Mouse (Mus musculus): ENCODE data around the gene Gm12216. TPM values are rescaled to one million over a fixed set of nuclear protein-coding genes. Genes with fewer than 3 reads are reported as not detected.
A peak's percentile ranks its signal among the peaks of the same experiment; 100 is the strongest.
"Not testable (repeated sequence)": the region's sequence is repeated elsewhere in the genome, so short reads cannot be mapped to it uniquely, and the experiment has no call there.

Gm12216 gene
- polyA plus RNA-seq, 1 experiment from 2014 or later: 0.19 TPM

DNA sequence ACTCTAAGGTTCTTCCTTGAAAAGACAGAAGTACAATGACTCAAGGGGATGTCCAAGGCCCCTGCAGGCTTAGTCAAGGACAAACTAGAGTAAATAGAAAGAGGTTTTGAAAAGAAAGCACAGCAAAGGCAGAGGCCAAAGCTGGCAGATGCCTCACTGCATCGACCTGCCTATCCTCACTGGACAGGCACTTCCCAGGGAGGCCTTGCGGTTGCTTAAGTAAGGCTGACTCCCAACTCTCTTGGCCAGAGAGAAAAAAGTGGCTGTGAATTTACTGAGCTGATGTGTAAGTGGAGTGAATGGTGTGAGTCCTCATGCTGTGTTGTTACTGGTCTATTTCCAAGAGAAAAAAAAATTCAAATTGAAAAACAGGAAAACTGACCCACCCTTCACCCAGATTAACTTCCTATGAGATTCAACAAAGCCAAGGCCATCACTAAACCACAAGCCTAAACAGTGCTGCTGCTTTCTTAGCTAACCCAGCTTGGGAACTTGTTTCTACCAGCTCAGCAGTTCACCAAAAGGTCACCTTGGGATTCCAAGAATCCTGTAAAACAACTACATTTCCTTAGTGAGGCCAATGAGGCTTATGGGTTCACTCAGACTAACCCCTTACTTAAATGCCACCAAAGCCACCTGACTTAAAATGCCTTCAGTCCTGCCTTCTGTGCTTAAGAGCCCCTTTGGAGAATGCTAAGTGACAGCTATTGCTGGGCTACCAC lies 12.9 kb upstream of the Gm12216 start:
- Histone ChIP-seq H3K4me2 (no peak overlapping the region), H3K36me3 (peaks cover 21% of the 10 kb centered on the region), H3K4me1 (replicated peaks) (peaks cover 18% of the 10 kb centered on the region), H3K27me3 (replicated peaks) (no peaks in the 10 kb centered on the region), H3K9ac (no peak overlapping the region), H3K27ac (ENCODE audit: poor library complexity, severe bottlenecking) (0 out of 2 replicates have a peak overlapping the region, but pooled peaks have one; percentile 4), H3K9me3 (replicated peaks) (no peaks in the 10 kb centered on the region), H3K4me3 (no peak overlapping the region)
- WGBS: 85% methylated on average over 2 of the region's 2 CpGs
- ATAC-seq (ENCODE audit: insufficient number of reproducible peaks, low FRiP score): no peak

DNA sequence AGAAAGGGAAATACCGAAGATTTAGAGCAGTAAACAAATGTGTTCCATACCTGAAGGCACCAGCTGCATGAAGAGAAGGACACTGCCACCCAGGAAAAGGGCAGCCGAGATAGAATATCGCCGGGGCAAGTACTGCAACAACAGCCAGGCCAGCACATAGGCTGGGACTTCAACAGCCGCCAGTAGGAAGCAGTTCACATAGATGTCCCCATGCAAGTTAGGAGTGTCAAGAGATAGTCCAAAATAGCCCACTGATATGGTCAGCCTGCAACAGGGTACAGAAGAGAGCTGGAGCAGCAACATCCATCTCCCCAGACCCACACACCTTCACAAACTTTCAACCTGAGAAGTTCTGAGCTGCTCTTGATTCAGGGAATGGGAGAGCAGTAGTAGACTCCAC lies 10.1 kb upstream of the Gm12216 start:
- Histone ChIP-seq H3K9me3 (replicated peaks) (no peaks in the 10 kb centered on the region), H3K27ac (ENCODE audit: poor library complexity, severe bottlenecking) (no peak overlapping the region), H3K36me3 (peaks cover 24% of the 10 kb centered on the region), H3K4me1 (replicated peaks) (peaks cover 22% of the 10 kb centered on the region), H3K4me2 (no peak overlapping the region), H3K4me3 (no peak overlapping the region), H3K9ac (no peak overlapping the region), H3K27me3 (replicated peaks) (no peaks in the 10 kb centered on the region)
- 46% methylated on average over 5 of the region's 5 CpGs for WGBS
- no peak for ATAC-seq (ENCODE audit: insufficient number of reproducible peaks, low FRiP score)

DNA sequence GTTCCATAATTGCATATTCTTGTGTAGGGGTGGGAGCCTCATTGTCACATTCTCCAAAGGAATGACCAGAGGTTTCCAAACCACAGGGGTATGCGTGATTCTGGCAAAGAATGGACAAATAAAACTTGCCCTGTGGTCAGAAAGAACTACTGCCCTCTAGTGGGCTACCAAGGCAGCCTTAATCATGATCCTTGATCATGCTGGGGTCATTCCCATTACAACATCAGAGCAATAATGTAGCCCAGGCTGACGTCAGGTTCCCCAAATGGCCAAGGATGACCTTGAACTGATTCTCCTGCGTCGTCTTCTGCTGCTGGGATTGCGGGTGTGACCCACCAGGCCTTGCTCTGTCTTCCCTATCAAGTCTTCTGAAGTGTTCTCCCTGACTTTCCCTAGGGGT lies 9.3 kb upstream of the Gm12216 start:
- not testable (repeated sequence) for H3K9me3 ChIP-seq (replicated peaks); ATAC-seq (ENCODE audit: insufficient number of reproducible peaks, low FRiP score); H3K27ac ChIP-seq (ENCODE audit: poor library complexity, severe bottlenecking); H3K9ac ChIP-seq; H3K27me3 ChIP-seq (replicated peaks); H3K4me3 ChIP-seq; H3K4me2 ChIP-seq
- Histone ChIP-seq H3K36me3 (peaks cover 21% of the 10 kb centered on the region), H3K4me1 (replicated peaks) (peaks cover 22% of the 10 kb centered on the region)
- WGBS: 42% methylated on average over 5 of the region's 5 CpGs

DNA sequence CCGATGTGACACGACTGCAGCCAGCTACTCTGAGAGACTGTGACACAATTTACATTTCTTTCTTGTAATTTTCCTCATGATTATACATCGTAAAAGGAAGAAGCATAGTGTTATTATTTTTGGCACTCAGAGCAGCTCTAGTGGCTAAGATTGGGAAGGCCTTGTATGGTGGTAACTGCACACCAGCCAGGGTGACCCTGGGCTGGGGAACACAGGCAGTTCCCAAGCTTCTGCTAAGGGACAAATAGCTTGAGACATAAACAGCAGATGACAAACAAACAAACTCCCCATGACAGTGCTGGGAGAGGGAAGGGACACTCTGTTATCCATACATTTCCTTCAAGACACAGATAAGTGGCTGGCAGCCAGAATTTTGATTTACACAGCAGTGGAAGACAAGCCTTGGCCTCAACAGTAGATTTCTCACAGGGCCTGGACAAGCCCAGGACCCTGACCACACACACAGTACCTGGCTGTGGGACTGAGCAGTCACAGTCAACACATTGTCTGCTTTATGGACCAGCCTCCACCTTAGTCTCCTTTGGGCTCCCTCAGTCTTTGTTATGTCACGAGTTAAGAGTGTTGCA lies 5.8 kb upstream of the Gm12216 start:
- not testable (repeated sequence) for H3K36me3 ChIP-seq; H3K9ac ChIP-seq; H3K27ac ChIP-seq (ENCODE audit: poor library complexity, severe bottlenecking); H3K9me3 ChIP-seq (replicated peaks); H3K4me2 ChIP-seq; H3K27me3 ChIP-seq (replicated peaks); ATAC-seq (ENCODE audit: insufficient number of reproducible peaks, low FRiP score); H3K4me3 ChIP-seq
- H3K4me1 ChIP-seq (replicated peaks): peaks cover 11% of the 10 kb centered on the region
- WGBS: 76% methylated on average over 1 of the region's 4 CpGs

DNA sequence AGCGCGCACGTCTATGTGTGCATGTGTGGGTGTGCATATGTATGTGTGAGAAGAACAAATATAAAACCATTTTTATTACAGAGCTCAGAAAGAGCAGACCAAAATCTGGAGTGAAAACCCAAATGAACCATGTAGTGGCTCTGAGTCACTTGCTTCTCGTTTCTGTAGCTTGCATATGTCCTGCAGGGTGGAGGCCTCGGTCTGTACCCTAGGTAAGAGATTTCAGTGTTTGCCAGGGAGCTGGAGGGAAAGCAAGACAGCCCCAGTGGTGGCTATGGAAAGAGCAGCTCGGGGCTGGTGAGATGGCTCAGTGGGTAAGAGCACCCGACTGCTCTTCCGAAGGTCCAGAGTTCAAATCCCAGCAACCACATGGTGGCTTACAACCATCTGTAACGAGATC lies 1.9 kb upstream of the Gm12216 start:
- not testable (repeated sequence) for ATAC-seq (ENCODE audit: insufficient number of reproducible peaks, low FRiP score); H3K9me3 ChIP-seq (replicated peaks); H3K4me2 ChIP-seq; H3K27ac ChIP-seq (ENCODE audit: poor library complexity, severe bottlenecking); H3K36me3 ChIP-seq; H3K9ac ChIP-seq; H3K4me3 ChIP-seq; H3K4me1 ChIP-seq (replicated peaks)
- H3K27me3 ChIP-seq (replicated peaks): peaks cover 13% of the 10 kb centered on the region
- WGBS: 80% methylated on average over 8 of the region's 9 CpGs

DNA sequence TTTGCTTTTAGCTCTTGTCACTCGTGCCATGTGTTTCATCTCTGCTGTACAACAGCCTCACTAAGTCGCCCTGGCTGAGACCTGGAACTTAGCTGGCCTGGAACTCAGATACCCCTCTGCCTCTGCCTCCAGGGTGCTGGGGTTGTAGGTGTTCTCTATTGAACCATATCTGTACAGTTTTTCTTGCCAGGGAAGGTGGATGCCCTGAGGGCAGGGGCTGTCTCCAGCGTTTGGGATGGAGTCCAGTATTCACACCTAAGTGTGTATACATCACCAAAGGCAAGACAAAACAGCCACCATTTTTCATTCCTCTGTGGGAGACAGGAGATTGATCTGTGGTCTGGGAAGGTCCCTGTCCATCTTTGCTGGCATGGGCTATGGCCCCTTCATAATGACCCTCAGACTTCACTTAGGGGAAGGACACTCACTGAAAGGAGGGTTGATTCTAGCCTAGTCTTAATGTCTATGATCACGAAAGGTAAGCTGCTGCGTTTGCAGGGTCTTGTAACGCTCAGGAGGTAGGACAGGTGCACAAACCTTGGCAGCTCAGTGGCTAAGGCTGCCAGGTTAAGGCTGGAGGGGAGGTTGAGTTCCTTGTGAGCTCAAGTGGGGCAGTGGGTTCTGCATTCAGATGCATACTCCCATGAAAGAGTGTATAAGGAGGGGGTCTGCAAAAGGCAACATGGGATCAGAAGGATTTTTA lies 847 bp downstream of the Gm12216 start:
- Histone ChIP-seq H3K36me3 (no peaks in the 10 kb centered on the region), H3K4me2 (peak overlapping the region; percentile 93), H3K27me3 (replicated peaks) (peaks cover 13% of the 10 kb centered on the region), H3K9ac (no peak overlapping the region), H3K4me1 (replicated peaks) (0 out of 2 replicates have a peak, but pooled peaks cover 2% of the 10 kb centered on the region), H3K9me3 (replicated peaks) (no peaks in the 10 kb centered on the region), H3K4me3 (peak overlapping the region; percentile 64; the same call in 1 of the 2 replicates), H3K27ac (ENCODE audit: poor library complexity, severe bottlenecking) (no peak overlapping the region)
- ATAC-seq (ENCODE audit: insufficient number of reproducible peaks, low FRiP score): no peak
- 78% methylated on average over 6 of the region's 6 CpGs for WGBS

DNA sequence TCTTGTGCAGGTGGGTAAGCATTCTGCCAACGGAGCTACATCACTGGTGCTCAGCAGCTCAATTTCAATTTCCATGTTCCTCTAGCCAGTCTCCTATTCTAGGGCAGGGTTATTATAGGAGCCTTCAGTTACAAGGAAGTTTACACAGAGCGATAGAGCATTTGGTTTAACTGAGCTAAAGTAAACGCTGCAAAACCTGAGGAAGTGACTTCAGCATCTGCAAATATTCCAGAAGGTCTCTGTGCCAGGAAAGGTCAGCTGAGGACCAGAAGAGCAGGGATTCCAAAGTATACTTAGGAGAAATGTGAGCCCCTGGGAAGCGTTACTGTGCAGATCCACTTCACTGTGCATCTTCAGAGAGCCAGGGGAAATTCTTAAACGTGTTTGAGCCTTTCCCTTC lies 5.4 kb downstream of the Gm12216 start:
- Histone ChIP-seq H3K4me2 (no peak overlapping the region), H3K4me3 (no peak overlapping the region), H3K4me1 (replicated peaks) (0 out of 2 replicates have a peak, but pooled peaks cover 12% of the 10 kb centered on the region), H3K36me3 (no peaks in the 10 kb centered on the region), H3K9ac (no peak overlapping the region), H3K27me3 (replicated peaks) (peaks cover 13% of the 10 kb centered on the region), H3K27ac (ENCODE audit: poor library complexity, severe bottlenecking) (no peak overlapping the region), H3K9me3 (replicated peaks) (no peaks in the 10 kb centered on the region)
- ATAC-seq (ENCODE audit: insufficient number of reproducible peaks, low FRiP score): no peak
- 39% methylated on average over 5 of the region's 5 CpGs for WGBS

DNA sequence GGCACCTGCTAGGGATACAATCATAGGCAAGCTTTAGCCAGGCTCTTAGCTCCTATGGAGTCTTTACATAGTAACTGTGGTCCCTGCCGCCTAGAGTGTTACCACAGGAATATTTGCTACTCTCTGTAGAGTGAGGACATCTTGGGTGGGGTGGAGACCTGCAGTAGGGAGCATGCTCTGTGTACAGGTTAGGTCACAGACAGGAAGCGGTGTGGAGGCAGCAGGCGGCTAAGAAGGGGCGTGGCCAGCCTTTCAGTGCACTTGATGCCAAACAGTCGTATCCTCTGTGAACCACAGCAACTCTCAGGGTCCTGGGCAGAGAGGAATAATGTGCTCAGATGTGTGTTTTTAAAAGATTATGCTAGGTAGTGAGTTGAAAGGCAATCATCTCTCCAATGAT lies 7.3 kb downstream of the Gm12216 start:
- no peaks in the 10 kb centered on the region for H3K9me3 ChIP-seq (replicated peaks)
- H3K36me3 ChIP-seq: no peaks in the 10 kb centered on the region
- H3K4me2 ChIP-seq: no peak overlapping the region
- no peak overlapping the region for H3K4me3 ChIP-seq
- no peak for ATAC-seq (ENCODE audit: insufficient number of reproducible peaks, low FRiP score)
- 0 out of 2 replicates have a peak, but pooled peaks cover 12% of the 10 kb centered on the region for H3K4me1 ChIP-seq (replicated peaks)
- no peak overlapping the region for H3K9ac ChIP-seq
- H3K27me3 ChIP-seq (replicated peaks): peaks cover under 1% of the 10 kb centered on the region
- 32% methylated on average over 5 of the region's 5 CpGs for WGBS
- no peak overlapping the region for H3K27ac ChIP-seq (ENCODE audit: poor library complexity, severe bottlenecking)

DNA sequence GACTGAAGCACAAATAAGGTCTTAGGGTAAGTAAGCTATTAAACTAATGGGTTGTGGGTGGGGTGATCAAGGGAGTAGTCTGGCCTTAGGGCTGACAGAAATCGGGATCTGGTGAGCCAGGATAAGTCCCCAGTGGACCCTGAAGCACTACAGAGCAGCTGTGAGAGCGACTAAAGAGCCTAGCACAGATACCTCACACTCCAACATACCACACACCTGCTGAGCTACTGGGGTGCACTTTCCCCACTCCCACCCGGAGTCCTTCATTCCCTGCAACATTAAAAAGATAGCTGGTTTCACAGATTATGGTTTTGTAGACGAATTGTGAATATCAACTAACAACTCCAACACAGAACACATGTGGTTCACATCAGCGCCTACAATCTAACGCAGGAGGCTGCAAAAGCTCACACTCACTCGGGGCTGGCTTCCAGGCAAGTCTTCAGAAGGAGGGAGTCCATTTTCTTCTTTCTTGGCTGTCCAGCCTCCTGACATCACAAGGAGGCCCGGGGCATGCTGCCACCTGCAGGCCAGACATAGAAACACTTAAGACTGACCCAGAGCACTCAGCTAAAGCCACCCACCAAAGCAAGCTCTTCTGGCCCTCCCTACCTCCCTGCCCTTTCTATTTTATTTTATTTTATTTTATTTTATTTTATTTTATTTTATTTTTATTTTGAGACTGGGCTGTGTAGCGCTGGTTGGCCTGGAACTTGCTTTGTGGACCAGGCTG lies 9.3 kb downstream of the Gm12216 start:
- H3K27ac ChIP-seq (ENCODE audit: poor library complexity, severe bottlenecking): no peak overlapping the region
- H3K9ac ChIP-seq: no peak overlapping the region
- H3K27me3 ChIP-seq (replicated peaks): no peaks in the 10 kb centered on the region; the same call in 1 of the 2 replicates
- 0 out of 2 replicates have a peak, but pooled peaks cover 12% of the 10 kb centered on the region for H3K4me1 ChIP-seq (replicated peaks)
- no peak overlapping the region for H3K4me3 ChIP-seq
- H3K9me3 ChIP-seq (replicated peaks): no peaks in the 10 kb centered on the region
- WGBS: 33% methylated on average over 9 of the region's 9 CpGs
- no peak overlapping the region for H3K4me2 ChIP-seq
- no peaks in the 10 kb centered on the region for H3K36me3 ChIP-seq
- ATAC-seq (ENCODE audit: insufficient number of reproducible peaks, low FRiP score): peak; percentile 66

DNA sequence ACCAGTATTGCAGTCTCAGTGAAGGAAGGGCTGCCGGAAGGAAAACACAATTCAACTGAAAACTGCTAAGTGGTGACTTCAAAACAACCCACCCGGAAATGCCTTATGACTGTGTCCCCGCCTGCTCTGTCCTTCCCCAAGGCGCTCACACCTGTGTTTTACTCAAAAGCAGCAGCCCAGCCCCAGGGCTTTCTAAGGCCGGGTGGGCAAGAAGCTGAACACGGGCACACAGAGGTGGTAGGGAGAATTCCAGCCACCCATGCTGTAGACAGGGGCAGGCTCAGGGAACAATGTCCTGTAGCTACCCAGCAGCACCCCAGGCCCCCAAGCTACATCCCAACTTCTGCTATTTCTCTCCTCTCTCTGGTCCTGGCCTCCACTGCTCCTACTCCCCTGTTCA lies 13.4 kb downstream of the Gm12216 start:
- no peak overlapping the region for H3K4me3 ChIP-seq
- peaks cover 3% of the 10 kb centered on the region; the same call in 1 of the 2 replicates for H3K4me1 ChIP-seq (replicated peaks)
- H3K27me3 ChIP-seq (replicated peaks): peaks cover 19% of the 10 kb centered on the region
- ATAC-seq (ENCODE audit: insufficient number of reproducible peaks, low FRiP score): no peak
- H3K4me2 ChIP-seq: no peak overlapping the region
- H3K9me3 ChIP-seq (replicated peaks): no peaks in the 10 kb centered on the region
- H3K36me3 ChIP-seq: no peaks in the 10 kb centered on the region
- 68% methylated on average over 6 of the region's 6 CpGs for WGBS
- H3K27ac ChIP-seq (ENCODE audit: poor library complexity, severe bottlenecking): no peak overlapping the region
- H3K9ac ChIP-seq: no peak overlapping the region

DNA sequence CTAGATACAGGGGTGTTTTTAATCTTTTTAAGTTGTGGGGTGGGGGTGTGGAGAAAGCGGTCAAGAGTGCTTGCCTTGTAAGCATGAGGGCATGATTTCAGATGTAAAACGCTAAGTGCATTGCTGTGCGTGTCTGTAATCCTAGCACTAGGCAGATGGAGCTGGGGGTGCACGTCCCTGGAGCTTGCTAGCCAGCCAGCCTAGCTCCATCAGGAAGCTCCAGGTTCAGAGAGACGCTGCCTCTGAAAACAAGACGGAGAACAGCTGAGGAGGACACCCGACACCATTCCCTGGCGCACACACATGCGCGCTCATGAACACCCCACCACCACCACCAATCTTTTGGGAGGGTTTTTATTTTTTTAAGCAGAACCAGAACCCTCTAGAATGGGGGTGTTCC lies 15.9 kb downstream of the Gm12216 start:
- peaks cover 22% of the 10 kb centered on the region for H3K4me1 ChIP-seq (replicated peaks)
- WGBS: 63% methylated on average over 10 of the region's 10 CpGs
- H3K4me3 ChIP-seq: no peak overlapping the region
- no peak overlapping the region for H3K4me2 ChIP-seq
- peaks cover 24% of the 10 kb centered on the region for H3K27me3 ChIP-seq (replicated peaks)
- no peaks in the 10 kb centered on the region for H3K9me3 ChIP-seq (replicated peaks)
- no peaks in the 10 kb centered on the region for H3K36me3 ChIP-seq
- H3K27ac ChIP-seq (ENCODE audit: poor library complexity, severe bottlenecking): no peak overlapping the region
- no peak overlapping the region for H3K9ac ChIP-seq
- no peak for ATAC-seq (ENCODE audit: insufficient number of reproducible peaks, low FRiP score)
